Mouse (Mus musculus) MEL (cell line): ENCODE data around the gene Olfr1348. TPM values are rescaled to one million over a fixed set of nuclear protein-coding genes. Genes with fewer than 3 reads are reported as not detected.

Experiments
- DNase-seq: peaks from one replicate; pipeline ENCODE4 v3.0.0; 2011; ENCODE audit warnings: low read depth, low spot score
- H3K27ac ChIP-seq: 2 replicates; pipeline ENCODE4 v1.5.1; 2012; ENCODE audit warnings: low read depth, mild to moderate bottlenecking, control low read depth, low read length, moderate library complexity; ENCODE audit not compliant: control insufficient read depth
- H3K27me3 ChIP-seq, 2 experiments: fragments of 150-350 bp in 1 of 2; sonication (generic) in 1 of 2; 2 replicates each; pipeline ENCODE4 v1.6.1; 2012; ENCODE audit warnings: low read length in 2 of 2, mild to moderate bottlenecking in 2 of 2, improper control_type of control experiment in 1 of 2, moderate library complexity in 1 of 2; ENCODE audit not compliant: insufficient read depth in 2 of 2, control insufficient read depth in 1 of 2
- H3K36me3 ChIP-seq, 2 experiments: 2 replicates each; pipeline ENCODE4 v1.6.1; 2012 to 2014; ENCODE audit warnings: low read length in 2 of 2, improper control_type of control experiment in 1 of 2, inconsistent platforms in 1 of 2, mild to moderate bottlenecking in 1 of 2; ENCODE audit not compliant: insufficient read depth in 2 of 2, control insufficient read depth in 1 of 2
- H3K4me1 ChIP-seq, 2 experiments: fragments of 150-350 bp in 1 of 2; sonication (generic) in 1 of 2; 2 replicates each; pipeline ENCODE4 v1.6.1; 2012; ENCODE audit warnings: low read length in 2 of 2, improper control_type of control experiment in 1 of 2, mild to moderate bottlenecking in 1 of 2; ENCODE audit not compliant: insufficient read depth in 2 of 2, control insufficient read depth in 1 of 2
- H3K4me3 ChIP-seq, 2 experiments: fragments of 150-350 bp in 1 of 2; sonication (generic) in 1 of 2; 2 replicates each; pipeline ENCODE4 v1.5.1; 2012; ENCODE audit warnings: low read depth in 2 of 2, low read length in 2 of 2, mild to moderate bottlenecking in 2 of 2, moderate library complexity in 2 of 2, control low read depth in 1 of 2, improper control_type of control experiment in 1 of 2; ENCODE audit not compliant: control insufficient read depth in 1 of 2, insufficient read depth in 1 of 2
- H3K79me2 ChIP-seq: 2 replicates; pipeline ENCODE4 v1.6.1; 2012; ENCODE audit warnings: mild to moderate bottlenecking, low read length, moderate library complexity; ENCODE audit not compliant: control insufficient read depth, poor library complexity, insufficient read depth
- H3K9ac ChIP-seq: 2 replicates; pipeline ENCODE4 v1.6.1; 2012; ENCODE audit warnings: low read depth, mild to moderate bottlenecking, control low read depth, low read length, moderate library complexity; ENCODE audit not compliant: control insufficient read depth, poor library complexity, severe bottlenecking
- H3K9me3 ChIP-seq: fragments of 150-350 bp; sonication (generic); replicated peaks from 2 replicates; pipeline ENCODE4 v1.6.1; 2012; ENCODE audit warnings: mild to moderate bottlenecking, low read length, improper control_type of control experiment, moderate library complexity; ENCODE audit not compliant: insufficient read depth
- BHLHE40 ChIP-seq: IDR thresholded peaks from 2 replicates; pipeline ENCODE4 v1.6.1; 2012; ENCODE audit warnings: low read depth, mild to moderate bottlenecking, inconsistent platforms, low read length, improper control_type of control experiment, borderline replicate concordance
- CHD1 ChIP-seq: IDR thresholded peaks from 2 replicates; pipeline ENCODE4 v1.6.1; 2012; ENCODE audit warnings: low read depth, mild to moderate bottlenecking, inconsistent platforms, low read length, improper control_type of control experiment
- CHD2 ChIP-seq: IDR thresholded peaks from 2 replicates; pipeline ENCODE4 v1.6.1; 2011; ENCODE audit warnings: low read length, improper control_type of control experiment
- CTCF ChIP-seq, 3 experiments: IDR thresholded peaks in 2 of 3; conservative IDR thresholded peaks in 1 of 3; 2 replicates each; pipeline ENCODE4 v1.5.1; 2011 to 2012; ENCODE audit warnings: low read length in 3 of 3, low read depth in 2 of 3, mild to moderate bottlenecking in 2 of 3, improper control_type of control experiment in 1 of 3, inconsistent platforms in 1 of 3, mixed read lengths in 1 of 3, moderate library complexity in 1 of 3; ENCODE audit not compliant: control insufficient read depth in 1 of 3, insufficient read depth in 1 of 3, poor library complexity in 1 of 3, severe bottlenecking in 1 of 3
- E2F4 ChIP-seq: IDR thresholded peaks from 2 replicates; pipeline ENCODE4 v1.6.1; 2011; ENCODE audit warnings: low read depth, low read length, improper control_type of control experiment, borderline replicate concordance
- ELF1 ChIP-seq: IDR thresholded peaks from 2 replicates; pipeline ENCODE4 v1.6.1; 2014; ENCODE audit warnings: low read depth, mild to moderate bottlenecking, inconsistent platforms, low read length, improper control_type of control experiment, moderate library complexity
- EP300 ChIP-seq, 2 experiments: IDR thresholded peaks; 2 replicates each; pipeline ENCODE4 v1.6.1; 2011; ENCODE audit warnings: improper control_type of control experiment in 2 of 2, low read length in 2 of 2, low read depth in 1 of 2, mild to moderate bottlenecking in 1 of 2
- GABPA ChIP-seq: IDR thresholded peaks from 2 replicates; pipeline ENCODE4 v1.6.1; 2012; ENCODE audit warnings: low read depth, mild to moderate bottlenecking, inconsistent platforms, low read length, improper control_type of control experiment, moderate library complexity
- GATA1 ChIP-seq: IDR thresholded peaks from 2 replicates; pipeline ENCODE4 v1.6.1; 2011; ENCODE audit warnings: low read depth, low read length, improper control_type of control experiment
- HCFC1 ChIP-seq: IDR thresholded peaks from 2 replicates; pipeline ENCODE4 v1.6.1; 2012; ENCODE audit warnings: low read depth, mild to moderate bottlenecking, inconsistent platforms, low read length, improper control_type of control experiment, moderate library complexity
- KAT2A ChIP-seq: conservative IDR thresholded peaks from 2 replicates; pipeline ENCODE4 v1.6.1; 2012; ENCODE audit warnings: low read depth, low read length, improper control_type of control experiment, inconsistent platforms
- MAFK ChIP-seq: IDR thresholded peaks from 2 replicates; pipeline ENCODE4 v1.6.1; 2011; ENCODE audit warnings: low read depth, mild to moderate bottlenecking, low read length, improper control_type of control experiment, borderline replicate concordance
- MYC ChIP-seq: IDR thresholded peaks from 2 replicates; pipeline ENCODE4 v1.6.1; 2011; ENCODE audit warnings: low read depth, mild to moderate bottlenecking, low read length, improper control_type of control experiment, moderate library complexity
- NELFE ChIP-seq: IDR thresholded peaks from 2 replicates; pipeline ENCODE4 v1.6.1; 2011; ENCODE audit warnings: low read depth, low read length, improper control_type of control experiment
- NRF1 ChIP-seq: IDR thresholded peaks from 2 replicates; pipeline ENCODE4 v1.6.1; 2014; ENCODE audit warnings: low read depth, mild to moderate bottlenecking, inconsistent platforms, low read length, improper control_type of control experiment, moderate library complexity; ENCODE audit not compliant: poor library complexity, insufficient read depth, severe bottlenecking
- POLR2A ChIP-seq, 2 experiments: IDR thresholded peaks; 2 replicates each; pipeline ENCODE4 v1.6.1; 2011 to 2012; ENCODE audit warnings: low read length in 2 of 2, mild to moderate bottlenecking in 2 of 2, control low read depth in 1 of 2, improper control_type of control experiment in 1 of 2, low read depth in 1 of 2, moderate library complexity in 1 of 2; ENCODE audit not compliant: control insufficient read depth in 1 of 2, insufficient read depth in 1 of 2, poor library complexity in 1 of 2
- POLR2AphosphoS2 ChIP-seq: IDR thresholded peaks from 2 replicates; pipeline ENCODE4 v1.6.1; 2011; ENCODE audit warnings: low read length, improper control_type of control experiment
- RCOR1 ChIP-seq: IDR thresholded peaks from 2 replicates; pipeline ENCODE4 v1.6.1; 2012; ENCODE audit warnings: low read depth, mild to moderate bottlenecking, inconsistent platforms, low read length, improper control_type of control experiment
- SIN3A ChIP-seq: IDR thresholded peaks from 2 replicates; pipeline ENCODE4 v1.6.1; 2012; ENCODE audit warnings: low read length, improper control_type of control experiment, inconsistent platforms
- SMC3 ChIP-seq: IDR thresholded peaks from 2 replicates; pipeline ENCODE4 v1.6.1; 2011; ENCODE audit warnings: low read depth, low read length, improper control_type of control experiment
- USF2 ChIP-seq, 2 experiments: IDR thresholded peaks; 2 replicates each; pipeline ENCODE4 v1.6.1; 2011 to 2012; ENCODE audit warnings: improper control_type of control experiment in 2 of 2, low read length in 2 of 2, borderline replicate concordance in 1 of 2, inconsistent platforms in 1 of 2, low read depth in 1 of 2, mild to moderate bottlenecking in 1 of 2; ENCODE audit not compliant: insufficient read depth in 1 of 2
- ZC3H11A ChIP-seq: IDR thresholded peaks from 2 replicates; pipeline ENCODE4 v1.6.1; 2012; ENCODE audit warnings: low read depth, mild to moderate bottlenecking, inconsistent platforms, low read length, improper control_type of control experiment
- ZKSCAN1 ChIP-seq: IDR thresholded peaks from 2 replicates; pipeline ENCODE4 v1.6.1; 2012; ENCODE audit warnings: low read depth, mild to moderate bottlenecking, inconsistent platforms, low read length, improper control_type of control experiment, moderate library complexity
- ZMIZ1 ChIP-seq: IDR thresholded peaks from 2 replicates; pipeline ENCODE4 v1.6.1; 2012; ENCODE audit warnings: low read depth, mild to moderate bottlenecking, inconsistent platforms, low read length, improper control_type of control experiment, moderate library complexity
- polyA plus RNA-seq, 2 experiments: library from polyadenylated mRNA; stranded (reverse) in 1 of 2; unstranded in 1 of 2; fragments of >175 nt in 1 of 2; fragments of >200 nt in 1 of 2; gene quantifications; 2 replicates each; pipeline versions ENCODE4 v1.2.1 to v1.2.4; 2012; ENCODE audit warnings: low replicate concordance in 2 of 2, low read depth in 1 of 2; ENCODE audit not compliant: insufficient read length in 2 of 2, insufficient read depth in 1 of 2, missing spikeins in 1 of 2
- total RNA-seq: library from RNA; depleted of rRNA; stranded (reverse); fragments of 300-350 nt; gene quantifications from 2 replicates; pipeline ENCODE4 v1.2.3, GENCODE M21; 2012

Olfr1348 gene
- total and polyA plus RNA-seq, 3 experiments: not detected

GRCm38 (mm10) chr7:6522850-6523249 is 14.3 kb upstream of the Olfr1348 start, which contains the start of gene Olfr1349:
Gene Olfr1349 (minus strand): TSS chr7:6522950.
- no peak within 1 kb of the TSS for H3K27ac ChIP-seq
- no peaks in the 10 kb centered on the region for H3K9me3 ChIP-seq
- no peak for DNase-seq
- H3K79me2 ChIP-seq: no peaks in the 10 kb centered on the region
- no peak within 1 kb of the TSS for H3K9ac ChIP-seq
- H3K27me3 ChIP-seq: no peaks in the 10 kb centered on the region
- no peaks in the 10 kb centered on the region for H3K4me1 ChIP-seq
- no peak within 1 kb of the TSS for H3K4me3 ChIP-seq
- H3K36me3 ChIP-seq: no peaks in the 10 kb centered on the region
- TF ChIP-seq CHD2 (no peak), CTCF (IDR thresholded peaks at IDR 0.05 in 2 of 3, conservative IDR thresholded peaks at IDR 0.05 in 1 of 3; ENCODE audit: control insufficient read depth in 1 of 3, insufficient read depth in 1 of 3, low read depth in 2 of 3, low read length in 3 of 3, poor library complexity in 1 of 3, severe bottlenecking in 1 of 3) (no peak), BHLHE40 (no peak), USF2 (IDR thresholded peaks at IDR 0.05; ENCODE audit: borderline replicate concordance in 1 of 2, insufficient read depth in 1 of 2, low read depth in 1 of 2, low read length in 2 of 2) (no peak), GABPA (no peak), ZC3H11A (no peak), RCOR1 (no peak), GATA1 (no peak), POLR2A (IDR thresholded peaks at IDR 0.05; ENCODE audit: control insufficient read depth in 1 of 2, insufficient read depth in 1 of 2, low read depth in 1 of 2, low read length in 2 of 2, poor library complexity in 1 of 2) (no peak)
- TF ChIP-seq, all 39 proteins: peak for 0

- Histone ChIP-seq H3K9ac (no peak overlapping the region), H3K36me3 (no peaks in the 10 kb centered on the region), H3K27me3 (no peaks in the 10 kb centered on the region), H3K9me3 (no peaks in the 10 kb centered on the region), H3K27ac (no peak overlapping the region), H3K4me3 (no peak overlapping the region), H3K4me1 (no peaks in the 10 kb centered on the region), H3K79me2 (no peaks in the 10 kb centered on the region)
- no peak for DNase-seq
- TF ChIP-seq ZC3H11A (no peak), CHD2 (no peak), ZKSCAN1 (no peak), HCFC1 (no peak), SIN3A (no peak), GABPA (no peak), MYC (no peak), NELFE (no peak), CHD1 (no peak)
These were observed 13.1 kb upstream of the Olfr1348 start for GRCm38 (mm10) chr7:6521666-6522065.

- no peak for TF ChIP-seq MAFK
- TF ChIP-seq ELF1: no peak
- TF ChIP-seq ZKSCAN1: no peak
- no peak for TF ChIP-seq CHD2
- TF ChIP-seq POLR2A (IDR thresholded peaks at IDR 0.05; ENCODE audit: control insufficient read depth in 1 of 2, insufficient read depth in 1 of 2, low read depth in 1 of 2, low read length in 2 of 2, poor library complexity in 1 of 2): no peak
- TF ChIP-seq CHD1: no peak
- TF ChIP-seq NRF1: no peak
- no peak for TF ChIP-seq HCFC1
- TF ChIP-seq EP300 (IDR thresholded peaks at IDR 0.05; ENCODE audit: low read depth in 1 of 2, low read length in 2 of 2): no peak
- TF ChIP-seq NELFE: no peak
- TF ChIP-seq SMC3: no peak
- TF ChIP-seq E2F4: no peak
- no peak for TF ChIP-seq ZMIZ1
- TF ChIP-seq KAT2A: no peak
- no peak for TF ChIP-seq POLR2AphosphoS2
- H3K4me3 ChIP-seq: no peak within 1 kb of the TSS
- H3K27ac ChIP-seq: no peak within 1 kb of the TSS
- no peaks in the 10 kb centered on the region for H3K4me1 ChIP-seq
- no peaks in the 10 kb centered on the region for H3K27me3 ChIP-seq
- DNase-seq: no peak
- no peaks in the 10 kb centered on the region for H3K79me2 ChIP-seq
- no peaks in the 10 kb centered on the region for H3K9me3 ChIP-seq
- H3K9ac ChIP-seq: no peak within 1 kb of the TSS
- H3K36me3 ChIP-seq: no peaks in the 10 kb centered on the region
These were observed 8.9 kb downstream of the Olfr1348 start, which contains the start of gene Olfr1347 for GRCm38 (mm10) chr7:6499655-6500054. Gene Olfr1347 (minus strand): TSS chr7:6499755.
